Mouse (Mus musculus) cerebellum, adult 2 months (tissue): ENCODE data around the gene Tchp. TPM values are rescaled to one million over a fixed set of nuclear protein-coding genes. Genes with fewer than 3 reads are reported as not detected.

Source experiments
- DNase-seq, 2 experiments: peaks; one replicate each; pipeline ENCODE4 v3.0.0; 2021
- H3K27ac ChIP-seq: fragments of 200-500 bp; 2 replicates; pipeline ENCODE4 v1.5.1; 2012; ENCODE audit warnings: low read length, control low read depth, inconsistent platforms; ENCODE audit not compliant: insufficient read depth
- H3K27me3 ChIP-seq: fragments of 200-500 bp; 2 replicates; pipeline ENCODE4 v1.6.1; 2012; ENCODE audit warnings: inconsistent platforms, mild to moderate bottlenecking, low read length, moderate library complexity; ENCODE audit not compliant: control insufficient read depth, insufficient read depth
- H3K4me1 ChIP-seq: fragments of 200-500 bp; 2 replicates; pipeline ENCODE4 v1.6.1; 2011; ENCODE audit warnings: low read length; ENCODE audit not compliant: control insufficient read depth, insufficient read depth
- H3K4me3 ChIP-seq: fragments of 200-500 bp; replicated peaks from 2 replicates; pipeline ENCODE3; 2011; ENCODE audit warnings: mild to moderate bottlenecking, low read depth, low read length, control low read depth; ENCODE audit not compliant: insufficient read depth
- CTCF ChIP-seq: fragments of 200-500 bp; IDR thresholded peaks from 2 replicates; pipeline ENCODE4 v1.5.1; 2011; ENCODE audit warnings: low read depth, mild to moderate bottlenecking, control low read depth, low read length, moderate library complexity, borderline replicate concordance; ENCODE audit not compliant: insufficient read depth
- POLR2A ChIP-seq: fragments of 200-500 bp; IDR thresholded peaks from 2 replicates; pipeline ENCODE4 v1.6.1; 2011; ENCODE audit warnings: low read length, control low read depth, borderline replicate concordance; ENCODE audit not compliant: insufficient read depth
- WGBS: fragments of 180-500 bp; shearing (Covaris S2); methylation state at CpG from one replicate; pipeline ENCODE4 v1.1.7; 2018; 5-methylcytosine and 5-hydroxymethylcytosine counted together
- polyA plus RNA-seq: library from polyadenylated mRNA; depleted of rRNA; stranded (reverse); fragments of >200 nt; gene quantifications from 2 replicates; pipeline ENCODE4 v1.2.3, GENCODE M21; 2012

Gene Tchp
- polyA plus RNA-seq, 1 experiment = 33.9 TPM

DNA sequence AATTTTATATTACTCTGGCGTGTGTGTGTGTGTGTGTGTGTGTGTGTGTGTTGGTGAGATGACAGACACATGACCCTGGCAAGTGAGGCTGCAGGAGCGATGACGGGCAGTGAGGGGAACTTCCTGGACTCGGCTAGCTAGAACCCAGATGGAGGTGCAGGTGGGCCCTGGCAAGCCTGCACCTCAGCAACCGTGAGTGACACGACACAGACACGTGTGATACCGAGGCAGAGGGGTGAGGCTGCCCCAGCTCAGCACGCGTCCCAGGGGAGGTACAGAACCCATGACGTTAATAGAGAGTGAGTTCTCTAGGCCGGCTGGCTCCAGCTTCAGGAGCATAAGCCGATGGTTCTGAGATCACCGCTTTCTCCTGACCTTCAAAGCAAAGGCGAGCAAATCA lies 24.4 kb downstream of the Tchp start:
- WGBS = 21% methylated on average over 15 of the region's 15 CpGs
- H3K4me1 ChIP-seq = peaks cover 19% of the 10 kb centered on the region

DNA sequence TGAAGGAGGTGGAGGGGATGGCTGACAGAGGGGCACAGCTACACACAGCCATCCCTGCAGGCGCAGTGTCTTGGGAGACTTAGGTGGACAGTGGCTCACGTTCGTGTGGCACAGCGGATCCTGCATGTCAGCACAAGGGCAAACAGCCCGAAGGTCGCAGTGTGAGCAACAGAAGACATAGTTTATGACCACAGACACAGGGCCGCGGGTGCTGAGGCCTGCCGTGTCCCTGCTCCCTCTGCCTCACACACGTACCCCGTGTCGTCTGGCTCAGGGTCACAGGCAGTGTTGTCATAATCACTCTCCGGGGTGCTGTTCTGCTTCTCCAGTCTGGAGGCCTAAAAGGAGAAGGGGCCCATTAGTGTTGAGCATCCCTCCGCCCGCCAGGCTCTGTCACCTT lies 26.0 kb downstream of the Tchp start:
- 94% methylated on average over 15 of the region's 15 CpGs for WGBS
- Histone ChIP-seq H3K4me3 (no peak overlapping the region), H3K4me1 (peaks cover 35% of the 10 kb centered on the region), H3K27me3 (no peaks in the 10 kb centered on the region), H3K27ac (no peak overlapping the region)
- TF ChIP-seq CTCF (no peak), POLR2A (no peak)
- DNase-seq = no peak

More for the DNA sequence above, 24.4 kb downstream of the Tchp start:
- H3K4me3 ChIP-seq = no peak overlapping the region
- peak; percentile 52 to 64 for DNase-seq
- TF ChIP-seq POLR2A = no peak
- no peaks in the 10 kb centered on the region for H3K27me3 ChIP-seq
- peak overlapping the region; percentile 70 for H3K27ac ChIP-seq

DNA sequence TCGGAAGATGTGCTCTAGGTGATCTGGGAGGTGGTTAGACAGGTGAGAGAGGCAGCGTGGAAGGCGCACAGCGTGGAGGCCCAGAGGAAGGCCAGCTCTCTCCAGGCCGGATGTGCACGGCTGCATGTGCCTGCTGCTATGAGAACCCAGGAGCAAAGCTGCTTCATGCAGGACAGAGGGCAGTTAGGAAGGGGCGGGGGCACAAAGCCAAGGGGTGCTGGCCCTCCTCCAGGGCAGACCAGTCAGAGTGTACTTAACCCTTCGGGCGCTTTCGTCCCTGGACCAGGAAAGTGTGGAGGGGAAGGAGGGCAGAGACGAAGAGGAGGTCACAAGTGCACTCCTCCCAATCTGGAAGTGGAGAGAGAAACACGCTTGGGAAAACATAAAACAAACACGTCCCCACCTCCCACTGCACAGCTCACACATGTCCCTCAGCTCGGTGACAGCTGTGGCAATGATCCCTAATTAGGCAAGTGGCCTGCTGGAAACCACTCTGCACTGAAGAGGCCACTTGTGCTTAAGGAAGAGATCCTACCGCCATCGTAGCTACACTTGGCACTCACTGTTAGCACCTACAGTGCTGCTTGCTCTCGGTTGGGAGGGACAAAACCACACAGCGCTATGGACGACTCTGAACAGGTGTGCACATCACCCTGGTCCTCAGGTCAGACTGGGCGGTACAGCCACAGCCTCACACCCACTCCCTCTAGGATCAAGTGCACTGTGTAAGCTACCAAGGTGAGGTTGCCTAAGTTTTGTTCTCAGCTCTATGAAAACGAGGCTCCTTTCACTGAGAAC lies 29.7 kb downstream of the Tchp start:
- TF ChIP-seq POLR2A = no peak
- no peak for TF ChIP-seq CTCF
- Histone ChIP-seq H3K27ac (peak overlapping the region; percentile 25; the same call in 1 of the 2 replicates), H3K4me1 (peaks cover 43% of the 10 kb centered on the region), H3K27me3 (no peaks in the 10 kb centered on the region), H3K4me3 (no peak overlapping the region)
- DNase-seq = peak in 1 of 2 experiments; percentile 49
- 23% methylated on average over 21 of the region's 21 CpGs for WGBS

DNA sequence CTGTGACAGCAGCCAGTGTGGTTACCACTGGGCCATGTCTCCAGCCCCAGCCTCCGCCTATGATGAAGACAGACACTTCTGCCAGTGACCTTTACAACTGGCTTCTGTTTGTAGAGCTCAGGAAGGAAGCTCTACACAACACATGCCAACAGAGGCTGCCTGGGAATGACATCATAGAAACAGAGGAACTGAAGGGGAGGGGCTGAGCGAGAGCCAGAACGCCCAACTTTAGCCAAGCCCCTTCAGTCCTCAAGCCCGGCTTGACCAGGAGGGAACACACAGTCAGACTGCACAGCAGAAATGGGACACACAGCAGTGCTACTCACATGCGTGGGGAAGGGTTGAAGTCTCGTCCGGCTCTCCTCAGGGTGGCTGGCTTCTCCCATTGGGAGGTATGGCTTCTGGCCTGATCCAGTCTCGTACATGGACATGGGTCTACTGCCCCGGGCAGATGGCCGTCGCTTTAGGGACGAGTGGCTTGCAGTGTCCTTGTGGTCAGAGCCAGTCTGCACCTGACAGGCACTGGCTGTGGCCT lies 31.2 kb downstream of the Tchp start:
- WGBS = 8% methylated on average over 12 of the region's 12 CpGs
- Histone ChIP-seq H3K4me1 (peaks cover 52% of the 10 kb centered on the region), H3K4me3 (no peak overlapping the region), H3K27ac (peak overlapping the region; percentile 88), H3K27me3 (no peaks in the 10 kb centered on the region)
- peak; percentile 69 to 72 for DNase-seq
- TF ChIP-seq POLR2A = no peak
- TF ChIP-seq CTCF = no peak

DNA sequence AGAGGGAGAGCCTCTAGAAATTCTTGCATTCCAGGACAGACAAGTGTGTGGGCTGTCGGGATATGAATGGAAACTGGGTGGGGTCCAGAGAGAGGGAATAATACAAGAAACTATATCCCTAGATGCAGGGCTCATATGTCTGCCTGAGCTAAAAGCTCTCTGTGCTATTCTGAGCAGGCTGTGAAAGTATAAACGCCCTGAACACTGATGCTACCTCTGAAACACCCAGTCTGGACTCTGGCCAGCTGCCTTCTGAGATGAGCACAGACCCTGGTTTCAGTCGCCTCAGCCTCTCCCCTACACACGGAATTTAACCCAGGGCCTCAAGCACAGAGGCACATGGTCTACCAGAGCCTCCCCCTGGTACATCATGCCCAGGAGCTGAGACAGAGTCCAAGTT lies 33.0 kb downstream of the Tchp start:
- Histone ChIP-seq H3K27ac (no peak overlapping the region), H3K4me1 (peaks cover 68% of the 10 kb centered on the region), H3K27me3 (no peaks in the 10 kb centered on the region), H3K4me3 (no peak overlapping the region)
- WGBS = 43% methylated on average over 4 of the region's 4 CpGs
- DNase-seq = no peak
- no peak for TF ChIP-seq CTCF
- no peak for TF ChIP-seq POLR2A

DNA sequence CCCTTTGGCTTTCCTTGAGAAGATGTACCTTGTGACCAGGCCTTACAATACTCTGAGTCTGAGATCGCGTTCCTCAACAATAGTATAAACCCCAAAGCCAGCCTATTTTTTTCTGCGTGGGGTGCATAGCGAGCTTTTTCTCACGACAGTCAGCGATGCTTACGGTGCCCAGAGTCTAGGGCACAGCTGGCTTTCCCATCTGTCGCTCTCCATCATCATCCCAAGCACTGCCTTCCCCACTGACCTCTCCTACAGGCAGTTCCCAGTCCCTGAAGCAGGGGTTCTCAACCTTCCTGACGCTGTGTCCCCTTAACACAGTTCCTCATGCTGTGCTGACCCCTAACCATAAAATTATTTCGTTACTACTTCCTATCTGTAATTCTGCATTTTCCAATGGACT lies 35.0 kb downstream of the Tchp start:
- peaks cover 59% of the 10 kb centered on the region for H3K4me1 ChIP-seq
- no peak for DNase-seq
- no peak overlapping the region for H3K4me3 ChIP-seq
- peak overlapping the region; percentile 3 for H3K27ac ChIP-seq
- WGBS = 41% methylated on average over 10 of the region's 10 CpGs
- H3K27me3 ChIP-seq = no peaks in the 10 kb centered on the region
- TF ChIP-seq CTCF (no peak), POLR2A (no peak)

DNA sequence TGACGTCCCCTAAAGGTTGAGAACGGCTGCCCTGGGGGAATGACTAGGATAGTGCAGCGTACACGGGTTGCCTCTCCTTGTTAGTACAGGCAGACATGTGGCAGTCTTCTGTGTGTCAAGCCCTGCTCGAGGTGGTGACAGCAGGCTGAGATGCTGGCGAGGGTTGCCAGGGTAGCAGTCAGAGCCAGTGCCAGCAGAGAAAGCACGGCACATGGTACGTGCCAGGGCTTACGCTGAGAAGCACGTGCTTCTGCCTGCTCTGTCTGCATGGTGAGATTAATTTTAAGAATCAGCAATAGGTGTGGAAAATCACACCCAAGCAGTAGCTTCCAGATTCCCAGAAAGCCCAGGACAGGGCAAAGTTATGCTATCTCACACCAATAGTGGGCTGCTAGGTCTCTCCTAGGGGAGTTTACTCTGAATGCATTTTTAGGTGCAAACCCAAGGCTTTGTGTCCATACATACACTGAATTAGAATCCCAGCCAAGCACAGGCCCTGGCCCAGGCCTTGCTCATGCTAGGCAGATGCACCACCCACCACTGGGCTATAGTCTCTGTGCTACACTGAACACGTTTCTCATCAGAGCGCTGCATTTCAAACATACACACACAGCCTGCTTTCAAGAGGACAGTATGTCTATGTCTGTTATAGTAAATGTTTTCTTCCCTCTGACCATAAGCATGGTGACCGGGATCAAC lies 35.6 kb downstream of the Tchp start:
- TF ChIP-seq CTCF (no peak), POLR2A (no peak)
- Histone ChIP-seq H3K4me1 (peaks cover 54% of the 10 kb centered on the region), H3K27me3 (no peaks in the 10 kb centered on the region), H3K27ac (peak overlapping the region; percentile 14), H3K4me3 (no peak overlapping the region)
- WGBS = 23% methylated on average over 13 of the region's 13 CpGs
- peak; percentile 70 to 85 for DNase-seq
